Mouse (Mus musculus): ENCODE results near the gene 1700014D04Rik. TPM values are rescaled to one million over a fixed set of nuclear protein-coding genes. Genes with fewer than 3 reads are reported as not detected.
A peak's percentile ranks its signal among the peaks of the same experiment; 100 is the strongest.
"Not testable (repeated sequence)": the region's sequence is repeated elsewhere in the genome, so short reads cannot be mapped to it uniquely, and the experiment has no call there.

The 1700014D04Rik gene
- total and polyA plus RNA-seq, 3 experiments: not detected

- dilution Hi-C loops (cut with MboI; ENCODE audit: extremely low pct_ligation_motif_present, extremely low pct_unique_long_range_greater_than_20kb, low sequenced_read_pairs); H3K79me2 ChIP-seq (replicated peaks; ENCODE audit: control insufficient read depth, extremely low read depth, insufficient read depth, poor library complexity, severe bottlenecking); H3K9me3 ChIP-seq (replicated peaks; ENCODE audit: low read length); H3K27ac ChIP-seq (ENCODE audit: insufficient read depth, low read depth); H3K4me2 ChIP-seq (ENCODE audit: insufficient read depth, low read depth, poor library complexity, severe bottlenecking); H3K4me1 ChIP-seq (ENCODE audit: control insufficient read depth in 1 of 2, insufficient read depth in 2 of 2); H3K36me3 ChIP-seq (replicated peaks in 1 of 2; ENCODE audit: control insufficient read depth in 1 of 2, insufficient read depth in 1 of 2, low read length in 1 of 2); H3K9ac ChIP-seq (ENCODE audit: insufficient read depth, low read depth); H3K27me3 ChIP-seq (replicated peaks); H3K4me3 ChIP-seq (replicated peaks in 1 of 3; ENCODE audit: low read depth in 2 of 3, low read length in 2 of 3, poor library complexity in 1 of 3); DNase-seq (ENCODE audit: extremely low read depth): not testable (repeated sequence)
- TF ChIP-seq USF1 (IDR thresholded peaks at IDR 0.05; ENCODE audit: low read depth, low read length): peak; percentile 30
- in situ Hi-C loops (cut with MboI; ENCODE audit: low pct_ligation_motif_present, low pct_unique_long_range_greater_than_20kb, low sequenced_read_pairs): loop anchor here (25.0 kb wide), 1 partner anchor 1122 kb away; the partner anchor contains the start of gene Slc28a3
These were observed 12.2 kb downstream of the 1700014D04Rik start for GRCm38 (mm10) chr13:59734347-59734746.

GRCm38 (mm10) chr13:59733936-59734335 lies 12.6 kb downstream of the 1700014D04Rik start:
- Histone ChIP-seq H3K4me2 (ENCODE audit: insufficient read depth, low read depth, poor library complexity, severe bottlenecking) (no peak overlapping the region), H3K9me3 (replicated peaks; ENCODE audit: low read length) (no peaks in the 10 kb centered on the region), H3K9ac (ENCODE audit: insufficient read depth, low read depth) (no peak overlapping the region), H3K36me3 (replicated peaks in 1 of 2; ENCODE audit: control insufficient read depth in 1 of 2, insufficient read depth in 1 of 2, low read length in 1 of 2) (no peaks in the 10 kb centered on the region), H3K27ac (ENCODE audit: insufficient read depth, low read depth) (no peak overlapping the region), H3K79me2 (replicated peaks; ENCODE audit: control insufficient read depth, extremely low read depth, insufficient read depth, poor library complexity, severe bottlenecking) (no peaks in the 10 kb centered on the region), H3K4me3 (replicated peaks in 1 of 3; ENCODE audit: low read depth in 2 of 3, low read length in 2 of 3, poor library complexity in 1 of 3) (no peak overlapping the region), H3K4me1 (ENCODE audit: control insufficient read depth in 1 of 2, insufficient read depth in 2 of 2) (peaks cover 4 to 5% of the 10 kb centered on the region in 2 experiments), H3K27me3 (replicated peaks) (peaks cover 1% of the 10 kb centered on the region)
- dilution Hi-C loops (cut with MboI; ENCODE audit: extremely low pct_ligation_motif_present, extremely low pct_unique_long_range_greater_than_20kb, low sequenced_read_pairs) (no loop called here), in situ Hi-C loops (cut with MboI; ENCODE audit: low pct_ligation_motif_present, low pct_unique_long_range_greater_than_20kb, low sequenced_read_pairs) (loop anchor here (25.0 kb wide), 1 partner anchor 1122 kb away; the partner anchor contains the start of gene Slc28a3)
- TF ChIP-seq USF1 (IDR thresholded peaks at IDR 0.05; ENCODE audit: low read depth, low read length) (no peak), CHD2 (IDR thresholded peaks at IDR 0.05; ENCODE audit: low read length) (no peak), JUND (conservative IDR thresholded peaks at IDR 0.05; ENCODE audit: low read depth, low read length) (no peak), ZC3H11A (IDR thresholded peaks at IDR 0.05; ENCODE audit: low read depth, low read length) (no peak), RCOR1 (conservative IDR thresholded peaks at IDR 0.05; ENCODE audit: low read depth, low read length) (no peak), SMC3 (IDR thresholded peaks at IDR 0.05; ENCODE audit: low read depth, low read length) (no peak), EP300 (IDR thresholded peaks at IDR 0.05; ENCODE audit: low read length) (no peak), USF2 (conservative IDR thresholded peaks at IDR 0.05; ENCODE audit: low read depth, low read length) (no peak), E2F4 (IDR thresholded peaks at IDR 0.05; ENCODE audit: insufficient replicate concordance, low read depth, low read length) (no peak), RAD21 (IDR thresholded peaks at IDR 0.05; ENCODE audit: low read depth, low read length) (no peak), HCFC1 (IDR thresholded peaks at IDR 0.05; ENCODE audit: low read depth, low read length) (no peak), TCF12 (IDR thresholded peaks at IDR 0.05; ENCODE audit: low read depth, low read length) (no peak), MAX (IDR thresholded peaks at IDR 0.05; ENCODE audit: low read length) (no peak), CTCF (conservative IDR thresholded peaks at IDR 0.05 in 1 of 2, IDR thresholded peaks at IDR 0.05 in 1 of 2; ENCODE audit: low read depth in 2 of 2, low read length in 2 of 2) (no peak), TBP (conservative IDR thresholded peaks at IDR 0.05; ENCODE audit: low read depth, low read length) (no peak)
- DNase-seq (ENCODE audit: extremely low read depth): no peak
